In the genomic region with DNA sequence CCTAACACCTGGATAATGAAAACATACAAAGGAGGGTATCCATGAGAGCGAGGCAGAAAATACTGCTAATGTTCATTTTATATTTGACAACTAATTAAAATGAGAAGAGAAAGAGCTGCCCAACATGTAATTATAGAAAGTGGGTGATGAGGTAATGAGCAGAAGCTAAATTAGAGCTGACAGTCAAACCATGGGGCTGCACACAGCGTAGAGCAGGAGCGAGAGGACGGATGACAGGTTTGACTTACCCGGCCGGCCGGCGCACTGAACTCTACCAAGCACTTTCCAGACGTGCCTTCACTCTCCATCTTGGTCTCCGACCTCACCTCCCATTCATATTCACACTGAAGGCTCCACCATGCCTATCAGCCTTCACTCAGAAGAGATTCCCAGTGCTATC, we compare ENCODE assay signal across 22 mouse cellular contexts.
"Had no signal": no experiment of that assay in that cellular context is flagged by ENCODE, and none has a peak within 500 bp of the region (broad histone marks: within the 10 kb centered on the region; RNA-seq: fewer than 3 reads in every experiment).

No protein-coding gene starts in this region.

- H3K27ac ChIP-seq: kidney, postnatal 0 days; limb, embryonic 12.5 days; limb, embryonic 15.5 days; liver, embryonic 14.5 days; macrophage; midbrain, embryonic 12.5 days; midbrain, embryonic 15.5 days; neural tube, embryonic 12.5 days; neural tube, embryonic 15.5 days; stomach, postnatal 0 days had no signal

- H3K4me2 ChIP-seq: limb, embryonic 12.5 days; limb, embryonic 15.5 days; liver, embryonic 11.5 days; lung, embryonic 14.5 days; midbrain, embryonic 12.5 days; midbrain, embryonic 15.5 days; neural tube, embryonic 12.5 days; neural tube, embryonic 15.5 days had no signal

- H3K9me3 ChIP-seq: limb, embryonic 12.5 days; limb, embryonic 15.5 days; midbrain, embryonic 15.5 days; neural tube, embryonic 12.5 days; neural tube, embryonic 15.5 days had no signal

- H3K27me3 ChIP-seq: limb, embryonic 12.5 days; limb, embryonic 15.5 days; midbrain, embryonic 12.5 days; midbrain, embryonic 15.5 days; neural tube, embryonic 12.5 days; neural tube, embryonic 15.5 days had no signal

- H3K4me1 ChIP-seq: limb, embryonic 12.5 days; limb, embryonic 15.5 days; midbrain, embryonic 12.5 days; midbrain, embryonic 15.5 days; neural tube, embryonic 12.5 days; neural tube, embryonic 15.5 days had no signal

- DNase-seq: kidney, postnatal 25 days; left cerebral cortex, postnatal 4 days; liver, postnatal 0 days; lung, embryonic 14.5 days; right cerebral cortex, adult 18-20 months; right cerebral cortex, postnatal 14 days; right cerebral cortex, postnatal 4 days; thymus, adult 2 months; thymus, postnatal 14 days; thymus, postnatal 4 days had no signal

- ATAC-seq: liver, postnatal 0 days; lung, postnatal 0 days; midbrain, embryonic 15.5 days had no signal

- H3K4me3 ChIP-seq: limb, embryonic 12.5 days; limb, embryonic 15.5 days; midbrain, embryonic 12.5 days; midbrain, embryonic 15.5 days; neural tube, embryonic 12.5 days; neural tube, embryonic 15.5 days had no signal

- H3K36me3 ChIP-seq: limb, embryonic 12.5 days; limb, embryonic 15.5 days; midbrain, embryonic 12.5 days; midbrain, embryonic 15.5 days; neural tube, embryonic 12.5 days; neural tube, embryonic 15.5 days had no signal

- H3K9ac ChIP-seq: limb, embryonic 12.5 days; limb, embryonic 15.5 days; liver, embryonic 14.5 days; liver, postnatal 0 days; lung, embryonic 14.5 days; midbrain, embryonic 12.5 days; midbrain, embryonic 15.5 days; neural tube, embryonic 12.5 days; neural tube, embryonic 15.5 days had no signal
